Comparison of ENCODE assay signal across 12 mouse cellular contexts in the genomic region with DNA sequence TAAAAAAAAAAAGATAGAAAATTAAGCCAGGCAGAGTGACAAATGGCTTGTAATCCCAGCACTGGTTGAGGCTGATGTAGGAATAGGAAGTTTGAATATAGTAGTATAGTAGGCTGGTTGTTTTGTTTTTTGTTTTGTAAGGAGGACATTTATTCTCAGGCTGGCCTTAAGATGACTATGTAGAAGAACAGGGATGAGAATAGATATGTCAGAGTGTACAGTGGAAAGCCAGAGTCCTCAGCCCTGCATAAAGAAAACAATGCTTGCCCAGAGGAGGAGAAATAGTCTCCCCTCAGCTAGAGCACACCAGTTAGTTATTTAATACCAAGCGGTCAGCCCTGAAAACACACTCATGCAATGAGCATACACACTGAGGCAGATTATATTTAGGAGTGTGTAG. TPM values are rescaled to one million over a fixed set of nuclear protein-coding genes. Genes with fewer than 3 reads are reported as not detected.
DNase-seq lines count a peak whose midpoint lies in the region.
"Had no signal": no experiment of that assay in that cellular context is flagged by ENCODE, and none has a peak within 500 bp of the region (broad histone marks: within the 10 kb centered on the region; RNA-seq: fewer than 3 reads in every experiment).

TSS of gene Phkg1 (minus strand) at position 101 of the 400 bp plus-strand sequence.

- intact Hi-C loops in left cerebral cortex, postnatal 36 days (cut with DNase I), result no loop called here

- no peak for DNase-seq in heart, adult 18-20 months
- no peak for DNase-seq in heart, adult 11 months
- DNase-seq in left cerebral cortex, adult 18-20 months (ENCODE audit: low spot score in 2 of 2), result no peak
- DNase-seq in left cerebral cortex, adult 11 months (ENCODE audit: low spot score), result no peak
- no peak for DNase-seq in gastrocnemius, postnatal 25 days
- no peak for DNase-seq in left cerebral cortex, postnatal 36 days (ENCODE audit: low spot score in 2 of 2)
- no peak for DNase-seq in thymus, postnatal 14 days
- DNase-seq: adrenal gland, adult 2 months; cerebellum, postnatal 25 days; lung, adult 18-20 months; right cerebral cortex, postnatal 14 days; thymus, postnatal 36 days had no signal

RNA-seq across cellular contexts. Expression of gene Phkg1, which starts in this region (rescaled TPM):
- 10 to 100 TPM; 14.3 to 14.7 TPM for total RNA-seq in heart, adult 18-20 months (2021)
- total RNA-seq in left cerebral cortex, adult 18-20 months (2021), result 10 to 100 TPM; 11.0 to 16.6 TPM
- 100 to 1,000 TPM; 297 to 365 TPM for total RNA-seq in gastrocnemius, postnatal 25 days (2021)
- 10 to 100 TPM; 13.8 to 16.3 TPM for total RNA-seq in left cerebral cortex, postnatal 36 days (2021)

Comparison
In these comparisons a context has a peak if more than half of its experiments do, and no peak if none do; other contexts are left out.
1. RNA of gene Phkg1 (total RNA-seq): 297 to 365 TPM in gastrocnemius, postnatal 25 days; 11.0 to 16.6 TPM in left cerebral cortex, adult 18-20 months, 13.8 to 16.3 TPM in left cerebral cortex, postnatal 36 days and 14.3 to 14.7 TPM in heart, adult 18-20 months; every median in the first group is over 10 times any median in the second.